Mouse (Mus musculus): Measurements from ENCODE around the gene Cnot11.
"Not testable (repeated sequence)": the region's sequence is repeated elsewhere in the genome, so short reads cannot be mapped to it uniquely, and the experiment has no call there.

Cnot11 gene

GRCm38 (mm10) chr1:39577253-39577705 is 42.5 kb downstream of the Cnot11 start, which contains the start of gene Rnf149:
Gene Rnf149, minus strand, starts transcription at chr1:39577405.
- peak; percentile 63 for DNase-seq (ENCODE audit: extremely low read depth, low read depth, low spot score)

- DNase-seq (ENCODE audit: extremely low read depth, low read depth, low spot score) = peak; percentile 34
Measured at GRCm38 (mm10) chr1:39578446-39578845, 43.7 kb downstream of the Cnot11 start.

- DNase-seq (ENCODE audit: extremely low read depth, low read depth, low spot score) = no peak
Measured at GRCm38 (mm10) chr1:39579139-39579538, 44.3 kb downstream of the Cnot11 start.

- no peak for DNase-seq (ENCODE audit: extremely low read depth, low read depth, low spot score)
Measured at GRCm38 (mm10) chr1:39581215-39581614, 46.4 kb downstream of the Cnot11 start.

GRCm38 (mm10) chr1:39583173-39583572 is 48.4 kb downstream of the Cnot11 start:
- DNase-seq (ENCODE audit: extremely low read depth, low read depth, low spot score) = no peak

- DNase-seq (ENCODE audit: extremely low read depth, low read depth, low spot score) = no peak
Measured at GRCm38 (mm10) chr1:39585416-39585815, 50.6 kb downstream of the Cnot11 start.

- DNase-seq (ENCODE audit: extremely low read depth, low read depth, low spot score) = no peak
Measured at GRCm38 (mm10) chr1:39590193-39590592, 55.4 kb downstream of the Cnot11 start.

GRCm38 (mm10) chr1:39591557-39591956 is 56.8 kb downstream of the Cnot11 start:
- not testable (repeated sequence) for DNase-seq (ENCODE audit: extremely low read depth, low read depth, low spot score)

- no peak for DNase-seq (ENCODE audit: extremely low read depth, low read depth, low spot score)
Measured at GRCm38 (mm10) chr1:39592090-39592489, 57.3 kb downstream of the Cnot11 start.

- DNase-seq (ENCODE audit: extremely low read depth, low read depth, low spot score) = no peak
Measured at GRCm38 (mm10) chr1:39593836-39594235, 59.0 kb downstream of the Cnot11 start.
